Mouse (Mus musculus) midbrain, postnatal 0 days (tissue): ENCODE measurements at regions not wholly inside any gene's neighbourhood (a gene's known extent, or its start where the extent isn't known, plus 50 kb on each side); places are given as distances from the start of the nearest gene placed in this dataset.

Source experiments
- ATAC-seq: fragments of 200-750 bp; cut with Nextera tagmentation; 2 replicates; pipeline ENCODE4 v1.8.0; 2017; ENCODE audit warnings: moderate number of reproducible peaks, mild to moderate bottlenecking, moderate TSS enrichment, moderate library complexity; ENCODE audit not compliant: low FRiP score
- DNase-seq: peaks from one replicate; pipeline ENCODE4 v3.0.0-alpha.2; 2015; ENCODE audit warnings: low spot score
- H3K27ac ChIP-seq: fragments of 300-500 bp; sonication (generic); 2 replicates; pipeline ENCODE4 v1.5.1; 2014; ENCODE audit warnings: low read depth, mild to moderate bottlenecking, low read length, mixed read lengths
- H3K27me3 ChIP-seq: fragments of 300-500 bp; sonication (generic); 2 replicates; pipeline ENCODE4 v1.6.1; 2014; ENCODE audit warnings: low read length, control low read depth, mixed read lengths; ENCODE audit not compliant: insufficient read depth
- H3K36me3 ChIP-seq: fragments of 300-500 bp; sonication (generic); 2 replicates; pipeline ENCODE4 v1.6.1; 2014; ENCODE audit warnings: low read length, control low read depth, mixed read lengths; ENCODE audit not compliant: insufficient read depth
- H3K4me1 ChIP-seq: fragments of 300-500 bp; sonication (generic); 2 replicates; pipeline ENCODE4 v1.6.1; 2014; ENCODE audit warnings: mild to moderate bottlenecking, control low read depth, antibody characterized with exemption, low read length, mixed read lengths; ENCODE audit not compliant: insufficient read depth
- H3K4me2 ChIP-seq: fragments of 300-500 bp; sonication (generic); 2 replicates; pipeline ENCODE4 v1.6.1; 2014; ENCODE audit warnings: low read depth, mild to moderate bottlenecking, low read length, mixed read lengths; ENCODE audit not compliant: poor library complexity, severe bottlenecking
- H3K4me3 ChIP-seq: fragments of 300-500 bp; sonication (generic); 2 replicates; pipeline ENCODE4 v1.5.1; 2014; ENCODE audit warnings: low read depth, mild to moderate bottlenecking, low read length, moderate library complexity
- H3K9ac ChIP-seq: fragments of 300-500 bp; sonication (generic); replicated peaks from 2 replicates; pipeline ENCODE4 v1.6.1; 2014; ENCODE audit warnings: mild to moderate bottlenecking, low read length, moderate library complexity, mixed read lengths; ENCODE audit not compliant: poor library complexity, severe bottlenecking
- H3K9me3 ChIP-seq: fragments of 300-500 bp; sonication (generic); 2 replicates; pipeline ENCODE4 v1.6.1; 2016; ENCODE audit warnings: low read length, control low read depth
- CTCF ChIP-seq: IDR thresholded peaks from 2 replicates; pipeline ENCODE4 v1.5.1; 2016; ENCODE audit warnings: antibody characterized with exemption, mild to moderate bottlenecking
- WGBS: fragments of 180-500 bp; shearing (Covaris S2); extraction: QIAGEN DNeasy Blood & Tissue Kit; methylation state at CpG from one replicate; pipeline ENCODE4 v1.1.7; 2014; 5-methylcytosine and 5-hydroxymethylcytosine counted together

DNA sequence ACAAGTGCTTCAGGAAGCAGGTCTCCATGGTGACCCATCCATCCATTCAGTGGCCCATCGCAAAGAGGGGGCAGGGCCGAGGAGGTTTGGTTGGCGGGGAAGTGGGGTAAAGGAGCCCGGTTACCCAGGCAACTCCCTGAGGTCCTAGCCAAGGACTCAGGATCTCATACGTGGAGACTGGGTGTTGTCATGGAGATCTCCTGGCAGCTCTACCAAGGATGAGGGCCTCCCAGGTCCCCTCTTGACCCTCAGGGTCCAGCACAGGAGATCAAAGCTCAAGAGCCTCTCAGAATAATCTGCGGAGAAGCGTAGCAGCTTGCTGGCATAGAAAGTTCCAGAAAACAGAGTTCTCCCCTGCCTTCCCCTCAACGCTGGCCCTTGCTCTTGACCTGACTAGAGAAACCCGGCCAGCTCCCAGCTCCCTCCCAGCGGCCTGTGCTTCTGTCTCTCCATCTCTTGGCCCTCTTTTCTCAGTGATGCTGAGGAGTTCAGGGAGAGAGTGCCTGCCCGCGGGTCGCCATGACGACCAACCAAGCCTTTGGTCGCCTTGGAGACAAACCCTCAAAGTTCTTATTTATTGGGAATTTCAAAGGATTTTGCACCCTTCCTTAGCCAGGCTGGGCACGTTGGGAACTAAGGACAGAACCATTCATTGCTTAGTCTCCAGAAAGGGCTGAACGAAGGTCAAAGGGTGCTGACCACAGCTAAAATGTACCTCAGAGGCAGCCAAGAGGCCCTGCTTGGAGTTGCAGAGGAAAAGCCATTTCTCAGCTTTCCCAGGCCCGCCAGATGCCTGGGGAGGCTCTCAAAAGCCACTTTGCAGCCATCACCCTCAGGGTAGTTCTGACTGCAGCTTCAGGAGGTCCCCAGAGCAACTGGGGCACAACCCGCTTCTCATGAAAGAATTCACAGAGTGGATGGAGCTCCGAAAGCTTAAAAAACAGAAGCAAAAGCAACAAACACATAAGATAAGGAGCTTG is 60.0 kb downstream of the Ubiad1 start:
- H3K9ac ChIP-seq = no peak overlapping the region
- H3K36me3 ChIP-seq = no peaks in the 10 kb centered on the region
- no peak overlapping the region for H3K4me3 ChIP-seq
- H3K4me1 ChIP-seq = peaks cover 16% of the 10 kb centered on the region; the same call in 1 of the 2 replicates
- ATAC-seq (peak; percentile 87), DNase-seq (peak; percentile 94)
- WGBS = 8% methylated on average over 20 of the region's 20 CpGs
- H3K4me2 ChIP-seq = no peak overlapping the region
- H3K9me3 ChIP-seq = no peaks in the 10 kb centered on the region
- peak overlapping the region; percentile 67 for H3K27ac ChIP-seq
- TF ChIP-seq CTCF = no peak
- H3K27me3 ChIP-seq = no peaks in the 10 kb centered on the region

DNA sequence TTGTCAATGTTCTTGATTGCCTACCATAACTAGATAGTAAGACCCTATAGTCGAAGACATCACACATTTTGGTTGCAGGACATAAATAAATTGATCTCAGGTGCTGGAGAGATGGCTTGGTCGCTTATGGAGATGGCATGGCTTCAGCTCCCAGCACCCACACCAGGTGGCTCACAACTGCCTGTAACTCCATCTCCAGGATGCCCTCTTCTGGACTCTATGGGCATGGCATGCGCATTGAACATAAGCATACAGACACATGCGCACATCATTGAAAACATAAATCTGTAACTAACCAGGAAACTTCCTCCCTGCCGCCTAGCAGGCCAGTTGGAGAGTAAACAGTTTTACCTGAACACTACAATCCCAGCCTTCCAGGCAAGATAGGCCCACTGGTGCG is 64.0 kb downstream of the Ubiad1 start:
- Histone ChIP-seq H3K27ac (no peak overlapping the region), H3K4me3 (no peak overlapping the region), H3K4me2 (no peak overlapping the region), H3K4me1 (peaks cover 16% of the 10 kb centered on the region; the same call in 1 of the 2 replicates), H3K27me3 (no peaks in the 10 kb centered on the region), H3K9ac (no peak overlapping the region), H3K36me3 (no peaks in the 10 kb centered on the region), H3K9me3 (no peaks in the 10 kb centered on the region)
- ATAC-seq (no peak), DNase-seq (no peak)
- 92% methylated on average over 6 of the region's 6 CpGs for WGBS
- peak; percentile 38 for TF ChIP-seq CTCF

DNA sequence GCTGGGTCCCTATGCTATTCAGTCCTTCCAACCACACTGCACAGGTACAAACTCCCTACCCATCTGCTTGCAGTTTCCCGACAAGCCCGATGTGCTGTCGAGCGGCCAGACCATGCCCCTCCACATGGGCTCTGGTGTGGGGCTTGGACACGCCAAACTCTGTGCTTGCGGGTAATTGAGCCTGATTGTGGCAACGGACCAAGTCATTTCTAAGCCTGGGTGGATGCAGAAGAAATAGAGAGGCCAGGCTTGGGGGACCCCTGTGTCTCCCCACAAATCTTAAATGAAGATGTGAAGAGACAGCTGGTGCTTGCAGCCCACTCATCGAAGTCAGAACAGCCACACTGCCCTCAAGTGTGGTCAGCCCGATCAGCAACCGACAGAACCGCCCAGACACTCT is 66.1 kb downstream of the Ubiad1 start:
- Histone ChIP-seq H3K4me2 (no peak overlapping the region), H3K4me3 (no peak overlapping the region), H3K4me1 (no peaks in the 10 kb centered on the region), H3K36me3 (no peaks in the 10 kb centered on the region), H3K27ac (no peak overlapping the region), H3K9ac (no peak overlapping the region), H3K27me3 (no peaks in the 10 kb centered on the region), H3K9me3 (no peaks in the 10 kb centered on the region)
- TF ChIP-seq CTCF = no peak
- ATAC-seq = no peak
- WGBS = 67% methylated on average over 11 of the region's 11 CpGs
- no peak for DNase-seq

DNA sequence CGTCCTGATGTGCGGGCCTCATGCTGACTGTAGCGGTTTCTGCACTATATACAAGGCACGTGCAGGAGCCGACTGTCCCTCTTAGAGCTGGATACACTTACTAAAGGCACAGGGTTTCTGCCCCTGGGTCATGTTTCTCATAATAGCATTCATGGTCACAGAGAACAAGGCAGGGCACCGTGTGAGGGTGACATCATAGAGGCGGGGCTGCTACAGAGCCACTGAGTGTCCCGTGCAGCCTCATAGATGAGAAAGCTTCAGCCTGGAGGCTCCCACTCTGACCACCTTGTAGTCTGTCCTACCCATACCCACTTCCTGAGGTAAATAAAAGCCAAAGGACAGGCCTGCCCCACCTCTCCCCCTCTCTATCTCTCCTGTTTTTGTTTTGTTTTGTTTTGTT is 67.2 kb downstream of the Ubiad1 start:
- DNase-seq = no peak
- H3K4me1 ChIP-seq = no peaks in the 10 kb centered on the region
- no peak overlapping the region for H3K9ac ChIP-seq
- no peaks in the 10 kb centered on the region for H3K9me3 ChIP-seq
- H3K36me3 ChIP-seq = no peaks in the 10 kb centered on the region
- ATAC-seq = no peak
- no peak overlapping the region for H3K4me3 ChIP-seq
- H3K27ac ChIP-seq = no peak overlapping the region
- WGBS = 43% methylated on average over 8 of the region's 8 CpGs
- TF ChIP-seq CTCF = no peak
- H3K27me3 ChIP-seq = no peaks in the 10 kb centered on the region
- H3K4me2 ChIP-seq = no peak overlapping the region

DNA sequence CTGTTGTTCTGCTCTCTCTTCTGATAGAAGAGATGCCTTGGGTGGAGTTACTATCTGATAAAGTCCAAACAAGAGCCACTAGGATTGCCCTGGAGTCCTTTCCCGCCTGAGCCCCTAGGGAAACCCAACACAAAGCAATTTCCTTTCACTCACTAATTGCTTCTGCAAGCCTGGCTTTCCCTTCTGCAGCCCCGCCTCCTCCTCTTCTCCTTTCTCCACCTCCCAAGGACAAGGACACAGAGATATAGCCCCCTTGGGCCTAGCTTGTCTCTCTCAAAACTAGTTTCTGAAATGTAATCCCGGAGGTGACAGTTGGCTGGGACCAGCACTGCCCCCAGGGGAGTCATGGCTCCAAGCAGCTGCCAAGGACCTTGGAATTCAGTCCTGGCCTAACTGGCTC is 68.1 kb downstream of the Ubiad1 start:
- no peaks in the 10 kb centered on the region for H3K36me3 ChIP-seq
- no peaks in the 10 kb centered on the region for H3K9me3 ChIP-seq

DNA sequence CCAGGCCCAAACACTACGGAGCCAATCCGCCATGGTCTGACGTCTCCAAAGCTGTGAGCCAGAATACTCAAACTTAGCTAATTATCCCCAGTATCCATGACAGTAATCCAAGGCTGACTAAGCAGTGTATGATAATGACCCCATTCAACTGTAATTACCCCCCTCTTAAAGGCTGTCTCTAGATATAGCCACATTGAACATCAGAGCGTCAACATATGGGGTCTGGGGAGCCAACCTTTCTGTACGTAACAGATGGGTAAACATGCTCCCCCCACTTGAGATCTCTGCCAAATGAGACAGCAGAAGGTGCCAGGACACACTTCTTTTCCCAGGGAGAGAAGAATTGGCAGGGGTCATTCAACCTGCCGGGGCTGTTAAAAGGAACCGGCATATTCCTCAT is 73.1 kb downstream of the Ubiad1 start:
- Histone ChIP-seq H3K4me3 (no peak overlapping the region), H3K27ac (no peak overlapping the region), H3K9ac (no peak overlapping the region), H3K4me1 (no peaks in the 10 kb centered on the region), H3K4me2 (no peak overlapping the region), H3K27me3 (no peaks in the 10 kb centered on the region), H3K36me3 (no peaks in the 10 kb centered on the region), H3K9me3 (no peaks in the 10 kb centered on the region)
- TF ChIP-seq CTCF = no peak
- WGBS = 76% methylated on average over 7 of the region's 7 CpGs
- DNase-seq (peak; percentile 55), ATAC-seq (no peak)

More for the DNA sequence above, 68.1 kb downstream of the Ubiad1 start:
- no peak overlapping the region for H3K4me2 ChIP-seq
- H3K27me3 ChIP-seq = no peaks in the 10 kb centered on the region
- TF ChIP-seq CTCF = no peak
- ATAC-seq (no peak), DNase-seq (no peak)
- H3K4me3 ChIP-seq = no peak overlapping the region
- H3K27ac ChIP-seq = no peak overlapping the region
- no peaks in the 10 kb centered on the region for H3K4me1 ChIP-seq
- H3K9ac ChIP-seq = no peak overlapping the region
- WGBS = 45% methylated on average over 3 of the region's 3 CpGs
